Mouse (Mus musculus): Measurements from ENCODE around the gene Erbb4.

Gene Erbb4

GRCm38 (mm10) chr1:69107485-69108158, at the start of gene Erbb4:
Gene Erbb4, minus strand, starts transcription at chr1:69108059.
- ChIA-PET POLR2A (interaction anchor here in 1 of 4 experiments (0.7 to 0.9 kb wide), 2 partner anchors 33 to 118 kb away, joined by 3 to 8 read pairs; no protein-coding TSS in a partner anchor), CTCF (no interaction called here)

DNA sequence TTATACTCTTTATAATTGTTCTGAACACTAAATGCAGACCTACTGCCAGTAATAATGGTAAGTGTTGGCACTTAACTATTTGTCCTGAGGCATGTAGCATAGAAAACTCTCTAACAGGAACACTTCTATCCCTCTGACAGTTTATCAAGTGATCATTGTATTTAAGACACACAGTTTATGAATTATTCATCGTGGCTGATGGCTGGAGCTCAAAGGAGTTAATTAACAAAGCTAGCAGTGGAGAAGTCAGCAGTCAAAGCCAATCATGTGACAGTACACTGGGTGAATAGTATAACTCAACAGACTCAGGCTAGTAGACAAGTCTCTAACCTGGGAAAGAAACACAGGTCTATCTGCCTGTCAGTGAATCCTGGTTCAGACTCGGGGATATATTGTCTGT, 49.5 kb upstream of the Erbb4 start:
- ChIA-PET CTCF (no interaction called here), POLR2A (no interaction called here)

- ChIA-PET CTCF (no interaction called here), POLR2A (no interaction called here)
Measured at GRCm38 (mm10) chr1:69141341-69141740, 33.5 kb upstream of the Erbb4 start.

GRCm38 (mm10) chr1:69139519-69139868, 31.6 kb upstream of the Erbb4 start:
- POLR2A ChIA-PET, result no interaction called here
- CTCF ChIA-PET, result interaction anchor here (0.6 to 1.6 kb wide), 4 partner anchors 992 to 1069 kb away, joined by 3 to 8 read pairs (median 6); no protein-coding TSS in a partner anchor

- ChIA-PET POLR2A (interaction anchor here in 1 of 4 experiments (0.5 kb wide), 1 partner anchor 1813 kb away, joined by 3 read pairs; no protein-coding TSS in a partner anchor), CTCF (interaction anchor here (0.5 to 1.6 kb wide), 8 partner anchors 31 to 1498 kb away, joined by 3 to 8 read pairs (median 6); no protein-coding TSS in a partner anchor)
Measured at GRCm38 (mm10) chr1:69138856-69139518, 31.1 kb upstream of the Erbb4 start.

- ChIA-PET POLR2A (no interaction called here), CTCF (no interaction called here)
Measured at GRCm38 (mm10) chr1:69124147-69124848, 16.4 kb upstream of the Erbb4 start.

- CTCF ChIA-PET, result interaction anchor here in 1 of 4 experiments (0.6 kb wide), 1 partner anchor 1012 kb away, joined by 6 read pairs; no protein-coding TSS in a partner anchor
- POLR2A ChIA-PET, result no interaction called here
Measured at GRCm38 (mm10) chr1:69118249-69118938, 10.5 kb upstream of the Erbb4 start.

GRCm38 (mm10) chr1:69108159-69108925, 483 bp upstream of the Erbb4 start:
- ChIA-PET CTCF (interaction anchor here in 1 of 4 experiments (0.6 kb wide), 1 partner anchor 30 kb away, joined by 3 read pairs; no protein-coding TSS in a partner anchor), POLR2A (interaction anchor here in 1 of 4 experiments (0.7 kb wide), 1 partner anchor 118 kb away, joined by 3 read pairs; no protein-coding TSS in a partner anchor)

DNA sequence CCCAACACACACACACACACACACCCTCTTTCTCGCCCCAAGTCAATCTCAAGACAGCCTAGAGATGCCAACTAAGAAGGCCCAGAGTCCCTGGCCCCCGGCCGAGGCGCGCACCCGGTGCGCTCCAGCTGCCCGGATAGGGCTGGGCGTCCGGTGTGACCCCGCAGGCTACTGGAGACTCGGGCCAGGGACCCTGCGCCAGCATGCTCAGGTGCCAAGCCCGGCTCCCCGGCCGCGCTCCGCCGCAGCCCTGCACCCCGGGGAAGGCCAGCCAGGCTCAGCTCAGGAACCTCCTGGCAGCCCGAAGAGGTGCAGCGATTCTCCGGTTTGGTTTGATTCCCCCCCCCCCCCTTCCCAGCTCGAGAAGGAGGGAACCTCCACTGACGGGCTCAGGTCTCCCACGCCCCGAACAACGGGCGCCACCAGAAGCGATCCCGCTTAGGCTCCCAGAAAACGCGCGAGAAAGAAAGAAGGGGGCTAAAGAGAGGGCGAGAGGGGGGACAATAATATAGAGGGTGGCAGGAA, 860 bp downstream of the Erbb4 start:
- POLR2A ChIA-PET, result interaction anchor here in 2 of 4 experiments (0.6 to 0.9 kb wide), 4 partner anchors 32 to 542 kb away, joined by 5 to 15 read pairs (median 7); no protein-coding TSS in a partner anchor
- CTCF ChIA-PET, result interaction anchor here in 1 of 4 experiments (0.5 kb wide), 1 partner anchor 1466 kb away, joined by 7 read pairs; no protein-coding TSS in a partner anchor

GRCm38 (mm10) chr1:69106322-69106761, 1.5 kb downstream of the Erbb4 start:
- POLR2A ChIA-PET, result interaction anchor here in 2 of 4 experiments (0.6 to 1.4 kb wide), 5 partner anchors 12 to 542 kb away, joined by 3 to 15 read pairs (median 5); no protein-coding TSS in a partner anchor
- CTCF ChIA-PET, result no interaction called here

DNA sequence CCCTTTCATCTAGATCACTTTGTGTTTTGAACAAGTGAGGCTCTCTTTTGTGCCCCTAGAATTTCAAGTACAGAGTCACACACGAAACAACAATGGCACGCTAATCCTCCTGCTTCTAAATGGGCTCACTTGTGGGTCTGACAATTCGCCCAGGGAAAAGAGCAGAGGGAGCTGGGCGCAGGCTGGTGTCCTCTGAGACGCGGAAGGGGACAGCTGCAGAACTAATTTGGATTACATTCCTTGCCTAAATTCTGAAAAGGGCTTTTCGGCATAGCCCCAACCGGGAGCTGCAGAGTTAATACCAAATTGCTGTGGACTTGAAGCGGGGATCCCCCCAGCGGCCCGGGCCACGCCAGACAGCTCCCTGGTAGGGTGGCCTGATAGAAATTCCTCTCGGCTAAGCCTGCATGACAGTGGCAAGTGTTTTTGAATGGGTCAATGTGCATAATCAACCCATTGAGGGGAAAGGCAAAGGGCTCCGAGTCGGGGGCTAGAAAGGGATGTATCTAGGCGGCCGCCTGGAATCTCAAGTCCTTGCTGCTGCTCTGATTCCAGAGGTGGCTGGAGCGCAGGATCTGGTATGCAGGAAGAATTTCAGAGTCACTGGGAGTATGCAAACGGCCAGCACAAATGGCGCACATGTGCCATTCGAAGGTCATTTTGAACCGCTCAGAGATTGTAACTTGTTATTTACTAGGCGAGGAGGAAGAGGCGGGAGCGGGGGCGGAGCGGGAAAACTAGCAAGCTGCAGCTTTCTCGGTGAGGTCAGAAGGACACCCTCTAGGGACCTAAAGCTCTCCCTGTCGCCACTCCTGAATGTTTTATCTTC, 2.2 kb downstream of the Erbb4 start:
- CTCF ChIA-PET, result no interaction called here
- POLR2A ChIA-PET, result interaction anchor here in 2 of 4 experiments (0.6 to 1.4 kb wide), 4 partner anchors 11 to 541 kb away, joined by 3 to 15 read pairs (median 6); no protein-coding TSS in a partner anchor

- ChIA-PET CTCF (no interaction called here), POLR2A (interaction anchor here in 1 of 4 experiments (1.4 kb wide), 1 partner anchor 11 kb away, joined by 5 read pairs; no protein-coding TSS in a partner anchor)
Measured at GRCm38 (mm10) chr1:69105096-69105492, 2.8 kb downstream of the Erbb4 start.

GRCm38 (mm10) chr1:69103211-69103706, 4.6 kb downstream of the Erbb4 start:
- POLR2A ChIA-PET, result no interaction called here
- CTCF ChIA-PET, result no interaction called here

- POLR2A ChIA-PET, result no interaction called here
Measured at GRCm38 (mm10) chr1:69101670-69102069, 6.2 kb downstream of the Erbb4 start.

DNA sequence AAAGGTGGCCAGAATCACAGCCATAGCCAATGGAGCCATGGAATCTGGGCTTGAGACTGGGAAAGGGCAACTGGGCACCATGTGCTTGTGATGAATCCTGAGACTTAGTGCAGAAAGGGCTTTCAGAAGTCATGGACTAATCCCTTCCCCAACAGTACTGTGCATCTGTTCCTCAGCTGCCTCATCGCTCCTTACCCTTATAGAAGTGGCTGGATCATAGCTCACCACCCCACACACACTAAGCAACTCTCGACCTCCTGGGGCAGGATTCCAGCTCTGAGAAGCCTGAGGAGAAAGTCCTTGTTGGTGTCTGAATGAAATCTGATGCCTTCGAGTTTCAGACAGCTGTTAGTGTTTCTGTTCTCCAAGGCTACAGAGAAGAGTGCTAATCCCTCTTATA, 14.8 kb downstream of the Erbb4 start:
- POLR2A ChIA-PET, result no interaction called here
- CTCF ChIA-PET, result no interaction called here

More at GRCm38 (mm10) chr1:69101670-69102069, 6.2 kb downstream of the Erbb4 start:
- CTCF ChIA-PET, result interaction anchor here in 1 of 4 experiments (0.7 kb wide), 1 partner anchor 267 kb away, joined by 3 read pairs; no protein-coding TSS in a partner anchor

GRCm38 (mm10) chr1:69089331-69089730, 18.5 kb downstream of the Erbb4 start:
- ChIA-PET POLR2A (no interaction called here), CTCF (no interaction called here)

- ChIA-PET CTCF (no interaction called here), POLR2A (interaction anchor here in 1 of 4 experiments (0.8 kb wide), 1 partner anchor 1492 kb away, joined by 3 read pairs; no protein-coding TSS in a partner anchor)
Measured at GRCm38 (mm10) chr1:69085753-69086152, 22.1 kb downstream of the Erbb4 start.
